8 mouse cellular contexts compared by ENCODE assay signal in the genomic region with DNA sequence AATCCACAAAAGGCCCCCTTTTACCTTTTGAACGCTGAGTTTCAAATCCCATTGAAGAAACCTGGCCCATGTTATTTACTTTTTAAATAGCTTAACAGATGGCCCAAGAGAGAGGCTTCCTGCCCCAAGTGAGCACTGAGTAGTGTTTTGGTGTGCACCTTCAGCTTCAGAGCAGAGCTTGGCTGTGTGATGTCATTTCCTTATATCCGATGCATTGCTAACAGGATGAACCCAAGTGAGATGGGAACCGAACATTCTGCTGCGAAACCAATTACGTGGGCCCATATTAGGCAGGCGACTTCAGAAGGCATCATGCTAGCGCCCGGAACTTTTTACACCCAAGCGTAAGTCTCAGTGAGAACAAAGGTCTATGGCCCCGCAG.
DNase-seq lines count a peak whose midpoint lies in the region; ATAC-seq lines count a peak whose summit lies in the region.
"Had no signal": no experiment of that assay in that cellular context is flagged by ENCODE, and none has a peak within 500 bp of the region (broad histone marks: within the 10 kb centered on the region; RNA-seq: fewer than 3 reads in every experiment).

No protein-coding gene starts in this region.

- peak overlapping the region; percentile 22; the same call in 1 of the 2 replicates for H3K27ac ChIP-seq in lung, embryonic 15.5 days
- H3K27ac ChIP-seq in embryonic facial prominence, embryonic 13.5 days = peak overlapping the region; percentile 13; the same call in 1 of the 2 replicates
- peak overlapping the region; percentile 2 for H3K27ac ChIP-seq in hindbrain, embryonic 15.5 days (replicated peaks)
- H3K27ac ChIP-seq in stomach, embryonic 16.5 days (ENCODE audit: low read length) = peak overlapping the region; percentile 34; the same call in 1 of the 2 replicates

- no peak overlapping the region for H3K4me3 ChIP-seq in lung, embryonic 15.5 days
- no peak overlapping the region for H3K4me3 ChIP-seq in embryonic facial prominence, embryonic 13.5 days
- no peak overlapping the region for H3K4me3 ChIP-seq in hindbrain, embryonic 15.5 days
- H3K4me3 ChIP-seq in stomach, embryonic 16.5 days (replicated peaks; ENCODE audit: low read length) = no peak overlapping the region

- no peak overlapping the region for H3K4me2 ChIP-seq in lung, embryonic 15.5 days
- no peak overlapping the region for H3K4me2 ChIP-seq in embryonic facial prominence, embryonic 13.5 days
- H3K4me2 ChIP-seq in hindbrain, embryonic 15.5 days = no peak overlapping the region
- no peak overlapping the region for H3K4me2 ChIP-seq in stomach, embryonic 16.5 days (ENCODE audit: low read depth, low read length)

- 77% methylated on average over 10 of the region's 10 CpGs for WGBS in lung, embryonic 15.5 days
- WGBS in embryonic facial prominence, embryonic 13.5 days = 72% methylated on average over 10 of the region's 10 CpGs
- 68% methylated on average over 10 of the region's 10 CpGs for WGBS in hindbrain, embryonic 15.5 days
- 70% methylated on average over 10 of the region's 10 CpGs for WGBS in stomach, embryonic 16.5 days

- no peaks in the 10 kb centered on the region for H3K9me3 ChIP-seq in lung, embryonic 15.5 days
- no peaks in the 10 kb centered on the region for H3K9me3 ChIP-seq in embryonic facial prominence, embryonic 13.5 days
- no peaks in the 10 kb centered on the region for H3K9me3 ChIP-seq in hindbrain, embryonic 15.5 days
- H3K9me3 ChIP-seq in stomach, embryonic 16.5 days (replicated peaks; ENCODE audit: control insufficient read depth, low read length) = no peaks in the 10 kb centered on the region

- no peak for ATAC-seq in lung, embryonic 15.5 days (ENCODE audit: borderline replicate concordance, extremely low read depth, low FRiP score, low TSS enrichment)
- no peak for ATAC-seq in embryonic facial prominence, embryonic 13.5 days (ENCODE audit: insufficient number of reproducible peaks, insufficient read depth, low FRiP score, low TSS enrichment, low read depth)
- no peak for ATAC-seq in hindbrain, embryonic 15.5 days (ENCODE audit: low FRiP score, low read depth)
- ATAC-seq in stomach, embryonic 16.5 days (ENCODE audit: insufficient read depth, low FRiP score) = no peak

- no peaks in the 10 kb centered on the region for H3K27me3 ChIP-seq in lung, embryonic 15.5 days
- peaks cover 26% of the 10 kb centered on the region for H3K27me3 ChIP-seq in embryonic facial prominence, embryonic 13.5 days
- no peaks in the 10 kb centered on the region for H3K27me3 ChIP-seq in hindbrain, embryonic 15.5 days
- no peaks in the 10 kb centered on the region for H3K27me3 ChIP-seq in stomach, embryonic 16.5 days (ENCODE audit: control insufficient read depth, insufficient read depth, low read length)

- DNase-seq in lung, postnatal 10 days = no peak
- no peak for DNase-seq in layer of hippocampus, adult 8-10 months (ENCODE audit: low spot score in 2 of 2)
- DNase-seq in MN1 (ENCODE audit: low spot score) = no peak
- DNase-seq: layer of hippocampus, postnatal 36 days had no signal

- H3K9ac ChIP-seq in lung, embryonic 15.5 days = no peak overlapping the region
- H3K9ac ChIP-seq in embryonic facial prominence, embryonic 13.5 days = no peak overlapping the region
- H3K9ac ChIP-seq in hindbrain, embryonic 15.5 days = no peak overlapping the region
- no peak overlapping the region for H3K9ac ChIP-seq in stomach, embryonic 16.5 days (ENCODE audit: low read length)

- no peaks in the 10 kb centered on the region for H3K36me3 ChIP-seq in lung, embryonic 15.5 days
- H3K36me3 ChIP-seq in embryonic facial prominence, embryonic 13.5 days = no peaks in the 10 kb centered on the region
- no peaks in the 10 kb centered on the region for H3K36me3 ChIP-seq in hindbrain, embryonic 15.5 days
- no peaks in the 10 kb centered on the region for H3K36me3 ChIP-seq in stomach, embryonic 16.5 days (ENCODE audit: control insufficient read depth, insufficient read depth, low read length)

- peaks cover 26% of the 10 kb centered on the region for H3K4me1 ChIP-seq in lung, embryonic 15.5 days
- H3K4me1 ChIP-seq in embryonic facial prominence, embryonic 13.5 days = peaks cover 61% of the 10 kb centered on the region
- H3K4me1 ChIP-seq in hindbrain, embryonic 15.5 days (replicated peaks) = peaks cover 28% of the 10 kb centered on the region
- 0 out of 2 replicates have a peak, but pooled peaks cover 3% of the 10 kb centered on the region for H3K4me1 ChIP-seq in stomach, embryonic 16.5 days (ENCODE audit: control insufficient read depth, insufficient read depth, low read length)
